Mouse (Mus musculus) erythroblast, embryonic 14.5 days (primary cell): ENCODE data around the gene Zfp618.

Source experiments
- GATA1 ChIP-seq: IDR thresholded peaks from 2 replicates; pipeline ENCODE4 v1.6.1; 2012; ENCODE audit warnings: low read length, inconsistent platforms, mixed read lengths
- TAL1 ChIP-seq: IDR thresholded peaks from 3 replicates; pipeline ENCODE4 v1.6.1; 2012; ENCODE audit warnings: low read length, inconsistent platforms, mixed read lengths

DNA sequence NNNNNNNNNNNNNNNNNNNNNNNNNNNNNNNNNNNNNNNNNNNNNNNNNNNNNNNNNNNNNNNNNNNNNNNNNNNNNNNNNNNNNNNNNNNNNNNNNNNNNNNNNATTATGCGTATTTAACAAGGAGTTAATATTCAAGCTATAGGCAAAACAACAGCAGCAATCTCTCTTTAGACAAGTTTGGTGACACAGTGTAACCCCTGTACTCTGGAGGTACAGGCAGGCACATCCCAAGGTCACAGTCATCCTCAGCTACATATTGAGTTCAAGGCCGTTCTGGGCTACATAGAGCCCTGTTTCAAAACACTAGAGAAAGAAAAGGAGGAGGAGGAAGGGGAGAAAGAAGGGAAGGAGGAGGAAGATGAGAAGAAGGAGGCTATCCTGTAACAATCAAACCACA lies 16.2 kb downstream of the Zfp618 start:
- TF ChIP-seq TAL1 = no peak
- TF ChIP-seq GATA1 = no peak
